Mouse (Mus musculus) v-Abl transformed pro-B cells (cell line): ENCODE measurements around the gene Gm42688.

Experiments used
- in situ Hi-C, 2 experiments: fragments of 400-800 bp; cut with MboI; formaldehyde crosslinking; loops; one replicate each; pipeline ENCODE4 v1.15.1; 2025; ENCODE audit not compliant: unreplicated experiment in 2 of 2

Gene Gm42688

DNA sequence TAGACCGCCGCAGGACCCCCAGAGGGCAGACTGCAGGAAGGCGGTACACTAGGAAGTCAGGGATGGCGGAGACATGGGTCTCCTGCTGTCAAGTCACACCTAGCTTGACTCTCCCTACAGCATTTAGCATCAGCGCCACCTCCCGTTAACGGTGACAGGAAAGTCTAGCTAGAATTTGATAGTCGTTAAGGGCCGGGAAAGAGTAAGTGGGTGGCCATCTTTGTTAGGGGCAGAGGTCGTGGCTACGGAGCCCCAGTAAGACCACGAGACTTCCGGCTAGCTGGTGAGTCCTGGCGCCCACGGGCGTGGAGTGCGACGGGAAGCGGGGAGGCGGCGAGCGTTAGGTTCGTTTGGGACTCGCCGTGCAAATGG lies at the start of gene Gm42688, which contains the start of gene Ccdc142:
TSS of gene Gm42688 (plus strand) at position 302 of the 372 bp plus-strand sequence.
TSS of gene Ccdc142 (plus strand) at position 286 of the 372 bp plus-strand sequence.
- in situ Hi-C loops = loop anchor here (5.0 to 10.0 kb wide), 6 partner anchors 53 to 403 kb away; partner anchors contain the start of genes 1700003E16Rik (in 1 of the 2), Dguok (in 1 of the 2), Mob1a (in 1 of the 2) and Mthfd2 (in 1 of the 2)

- in situ Hi-C loops = loop anchor here in 1 of 2 experiments (5.0 kb wide), 1 partner anchor 51 kb away; no protein-coding TSS in a partner anchor
Measured at GRCm38 (mm10) chr6:83053136-83053960, 48.1 kb upstream of the Gm42688 start.

GRCm38 (mm10) chr6:83054074-83054851 lies 47.2 kb upstream of the Gm42688 start, which contains the start of gene Aup1:
TSS of gene Aup1 (plus strand) at chr6:83054521.
- in situ Hi-C loops = loop anchor here in 1 of 2 experiments (5.0 kb wide), 1 partner anchor 52 kb away; no protein-coding TSS in a partner anchor

DNA sequence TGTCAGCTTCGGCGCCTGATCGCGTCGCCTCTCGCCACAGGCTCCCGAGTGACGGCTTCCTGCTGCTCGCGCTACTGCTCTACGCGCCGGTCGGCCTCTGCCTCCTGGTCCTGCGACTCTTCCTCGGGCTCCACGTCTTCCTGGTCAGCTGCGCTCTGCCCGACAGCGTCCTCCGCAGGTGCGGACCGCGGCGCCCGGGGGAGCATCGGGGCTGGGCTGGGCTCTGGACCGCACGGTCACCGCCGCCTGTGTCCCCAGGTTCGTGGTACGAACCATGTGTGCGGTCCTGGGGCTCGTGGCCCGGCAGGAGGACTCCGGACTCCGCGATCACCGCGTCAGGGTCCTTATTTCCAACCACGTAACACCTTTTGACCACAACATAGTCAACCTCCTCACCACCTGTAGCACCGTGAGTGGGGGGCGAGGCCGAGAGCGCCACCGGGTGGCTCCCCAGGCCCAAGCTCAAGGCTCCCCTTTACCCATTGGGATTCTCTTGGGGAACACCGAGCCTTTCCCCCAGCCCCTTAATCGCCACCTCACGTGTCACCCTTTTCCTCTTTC lies 46.5 kb upstream of the Gm42688 start, which contains the start of gene Htra2:
TSS of gene Htra2 (minus strand) at position 403 of the 561 bp plus-strand sequence.
- in situ Hi-C loops = loop anchor here (5.0 kb wide), 2 partner anchors 53 to 58 kb away; no protein-coding TSS in a partner anchor

DNA sequence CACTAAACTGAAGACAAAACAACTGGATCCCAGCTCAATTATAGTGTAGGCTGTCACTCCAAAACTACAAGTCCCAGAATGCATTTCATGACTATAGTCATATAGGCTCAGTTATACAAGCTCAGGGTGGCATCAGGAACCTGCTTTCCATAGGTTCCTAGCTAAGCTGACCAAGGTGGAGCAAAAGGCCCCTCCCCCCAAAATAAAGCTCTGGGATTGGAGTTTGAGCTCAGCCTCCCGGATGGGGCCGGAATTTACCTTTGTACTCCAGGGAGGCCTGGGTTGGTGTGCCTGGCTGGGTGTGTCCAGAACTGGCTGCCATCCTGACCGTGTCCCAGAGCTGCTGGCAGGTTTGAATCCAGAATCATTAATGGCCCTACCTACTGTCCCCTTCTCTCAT lies 43.6 kb upstream of the Gm42688 start, which contains the start of gene Dqx1:
TSS of gene Dqx1 (plus strand) at position 55 of the 400 bp plus-strand sequence.
- in situ Hi-C loops = loop anchor here in 1 of 2 experiments (5.0 kb wide), 1 partner anchor 60 kb away; no protein-coding TSS in a partner anchor

- in situ Hi-C loops = loop anchor here in 1 of 2 experiments (5.0 kb wide), 1 partner anchor 61 kb away; no protein-coding TSS in a partner anchor
Measured at GRCm38 (mm10) chr6:83058725-83059124, 42.7 kb upstream of the Gm42688 start.

DNA sequence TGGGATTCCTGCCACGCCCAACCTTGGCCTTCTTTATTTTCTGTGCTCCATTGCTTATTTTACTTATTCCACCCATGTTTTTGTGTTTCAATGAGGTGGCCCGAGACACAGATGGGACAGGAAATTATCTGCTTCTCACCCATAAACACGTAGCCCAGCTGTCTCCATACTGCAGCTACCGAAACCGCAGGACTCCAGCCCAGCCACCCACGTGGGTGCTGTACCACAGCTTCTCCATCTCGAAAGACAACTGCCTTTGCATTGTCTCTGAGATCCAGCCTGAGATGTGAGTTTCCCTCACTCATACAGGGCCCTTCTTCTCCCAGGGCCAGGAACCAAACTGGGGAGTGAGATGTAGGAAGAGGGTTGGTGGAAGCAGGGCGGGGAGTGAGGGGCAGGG lies 35.4 kb upstream of the Gm42688 start:
- in situ Hi-C loops = no loop called here

DNA sequence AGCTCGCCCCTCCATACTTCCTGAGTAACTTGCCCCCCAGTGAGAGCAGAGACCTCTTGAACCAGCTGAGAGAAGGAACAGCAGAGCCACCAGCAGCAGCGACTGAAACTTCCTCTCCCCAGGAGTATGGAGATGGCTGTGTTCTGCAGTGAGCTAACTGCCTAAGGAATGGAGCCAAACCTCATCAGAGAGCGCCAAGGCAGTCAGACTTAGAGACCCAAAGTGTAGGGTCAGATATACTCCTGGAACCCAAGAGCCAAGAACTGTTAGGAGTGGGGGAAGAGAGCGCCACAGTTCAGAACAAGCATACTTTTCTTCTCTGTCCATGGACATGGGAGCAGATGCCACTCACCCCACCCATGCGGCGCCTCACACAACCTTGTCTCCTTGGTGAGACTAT lies 35.0 kb upstream of the Gm42688 start:
- in situ Hi-C loops = no loop called here

GRCm38 (mm10) chr6:83068221-83068620 lies 33.2 kb upstream of the Gm42688 start:
- in situ Hi-C loops = no loop called here

DNA sequence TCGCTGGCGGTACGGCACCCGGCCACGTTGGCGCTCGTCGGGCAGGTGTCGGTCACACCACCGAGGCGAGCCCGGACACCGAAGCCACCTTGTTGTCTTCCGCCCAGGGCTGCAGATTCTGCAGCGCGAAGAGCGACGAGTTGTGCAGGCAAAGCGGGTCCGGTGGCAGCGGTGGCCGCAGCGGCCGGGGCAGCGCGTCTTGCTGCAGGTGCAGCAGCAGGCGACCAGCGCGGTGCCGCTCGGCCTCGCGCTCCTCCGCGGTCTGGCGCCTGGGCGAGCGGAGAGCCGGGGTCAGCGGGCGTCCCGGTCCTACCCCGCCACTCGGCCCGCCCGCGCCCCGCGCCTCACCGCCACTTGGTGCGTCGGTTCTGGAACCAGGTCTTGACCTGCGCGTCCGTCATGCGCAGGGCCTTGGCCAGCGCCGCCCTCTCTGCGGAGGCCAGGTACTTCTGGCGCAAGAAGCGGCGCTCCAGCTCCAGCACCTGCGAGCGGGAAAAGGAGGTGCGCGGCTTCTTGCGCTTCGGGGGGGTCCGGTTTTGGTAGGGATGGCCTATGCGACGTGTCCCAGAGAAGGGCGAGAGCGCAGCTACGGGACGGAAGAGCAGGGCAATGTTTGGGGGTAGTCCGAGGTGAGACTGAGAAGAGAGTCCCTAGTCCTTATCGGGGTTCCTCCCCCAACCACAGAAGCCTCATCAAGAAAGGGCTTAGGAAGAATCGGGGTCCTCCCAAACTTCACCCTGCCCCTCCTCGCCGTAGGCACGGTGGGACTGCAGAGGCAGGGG lies 32.5 kb upstream of the Gm42688 start:
- in situ Hi-C loops = no loop called here

DNA sequence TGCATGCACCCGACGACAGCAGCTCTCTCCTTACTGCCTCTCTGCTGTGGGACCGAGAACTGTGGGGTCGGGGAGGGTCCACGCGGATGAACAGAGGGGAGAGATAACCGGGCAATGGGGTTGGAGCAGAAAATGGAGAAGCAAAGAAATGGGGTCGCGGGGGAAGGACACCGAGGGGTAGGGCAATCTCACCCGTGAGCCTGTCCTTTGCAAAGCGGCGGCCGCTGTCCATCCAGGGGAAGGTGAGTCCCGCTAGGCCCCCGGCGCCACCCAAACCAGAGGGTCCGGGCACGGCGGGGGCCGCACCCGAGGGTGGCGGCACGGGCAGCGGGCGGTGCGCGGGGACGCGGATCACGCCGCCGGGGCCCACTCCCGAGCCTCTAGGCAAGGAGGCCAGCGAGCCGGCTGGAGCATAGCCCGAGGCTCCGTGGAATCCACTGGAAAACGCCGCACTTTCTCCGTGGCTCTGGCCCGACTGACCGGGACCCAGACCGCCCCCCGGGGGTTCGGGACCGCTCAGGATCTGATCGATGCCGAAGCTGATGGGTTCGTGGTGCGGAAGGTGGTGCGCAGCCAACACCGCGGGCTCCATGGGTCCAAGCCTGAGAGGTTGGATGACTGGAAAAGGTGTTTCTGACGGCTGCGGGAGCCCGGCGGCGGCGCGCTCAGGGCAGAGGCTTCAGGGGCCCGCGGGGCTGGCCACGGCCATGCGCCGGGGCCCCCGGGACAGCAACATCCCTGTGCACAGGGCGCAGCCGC lies 31.8 kb upstream of the Gm42688 start:
- in situ Hi-C loops = no loop called here

DNA sequence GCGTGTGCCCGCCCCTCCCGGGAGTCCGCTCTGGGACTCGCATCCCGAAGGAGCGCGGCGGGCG lies 31.3 kb upstream of the Gm42688 start, which contains the start of gene Tlx2:
TSS of gene Tlx2 (minus strand) at position 47 of the 64 bp plus-strand sequence.
- in situ Hi-C loops = no loop called here

DNA sequence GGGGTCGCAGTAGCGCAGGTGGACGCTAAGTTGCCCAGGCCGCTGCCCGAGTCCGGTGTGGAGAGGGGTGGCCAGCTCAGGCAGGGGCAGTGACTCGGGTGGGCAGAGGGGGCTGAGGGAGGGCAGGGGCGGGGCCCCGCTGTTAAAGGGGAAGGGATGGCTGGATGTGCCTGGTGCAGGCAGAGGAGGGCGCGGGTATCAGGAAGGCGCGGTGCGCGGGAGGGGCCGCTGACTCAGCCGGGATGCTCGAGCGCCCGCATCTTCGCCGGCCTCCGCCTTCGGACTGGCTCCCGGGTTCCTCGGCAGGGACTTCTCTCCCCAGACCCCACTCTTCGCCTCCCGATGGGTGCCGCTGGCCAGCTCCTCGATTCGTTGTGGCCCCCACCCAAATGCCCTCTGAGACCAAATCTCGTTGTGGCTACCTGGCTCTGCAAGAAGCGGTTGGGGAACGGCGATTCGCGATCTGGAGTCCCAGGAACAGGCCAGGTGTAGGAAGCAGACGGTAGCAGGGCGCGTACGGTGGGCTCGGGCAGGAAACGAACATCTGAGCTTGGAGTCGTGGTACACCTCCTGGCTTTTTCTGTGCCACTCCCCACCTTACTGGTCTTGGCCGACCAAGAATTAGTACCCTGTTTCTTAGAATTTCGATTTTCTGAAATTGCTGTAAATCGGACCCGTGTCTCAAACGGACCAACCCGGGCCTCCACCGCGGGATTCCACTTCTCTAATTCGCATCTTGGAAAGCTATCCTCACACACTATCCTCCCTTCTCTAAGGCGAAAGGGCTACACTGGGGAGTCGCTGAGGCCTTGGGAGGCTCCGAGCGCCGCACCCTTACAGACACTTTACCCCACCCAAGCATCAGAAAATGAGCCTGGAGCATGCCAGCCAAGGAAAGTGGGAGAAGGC lies 30.9 kb upstream of the Gm42688 start:
- in situ Hi-C loops = no loop called here

DNA sequence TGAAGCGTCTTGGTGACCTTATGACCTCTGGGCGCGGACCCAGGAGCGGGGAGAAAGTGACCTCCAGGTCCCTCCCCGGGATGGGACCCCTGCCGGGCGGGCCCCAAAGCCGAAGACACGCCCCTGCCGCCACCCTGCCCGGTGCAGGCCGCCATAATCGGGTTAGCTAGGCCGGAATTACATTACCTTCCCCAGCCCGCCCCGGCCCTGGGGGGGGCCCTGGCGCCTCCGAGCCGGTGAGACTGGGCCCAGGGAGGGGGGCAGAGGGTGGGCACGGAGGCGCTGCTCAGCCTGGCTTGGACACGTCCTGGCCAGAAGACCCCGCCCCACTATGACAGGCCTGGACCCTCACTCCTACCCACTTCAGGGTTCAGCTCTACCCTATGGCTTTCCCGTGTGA lies 30.2 kb upstream of the Gm42688 start:
- in situ Hi-C loops = no loop called here

DNA sequence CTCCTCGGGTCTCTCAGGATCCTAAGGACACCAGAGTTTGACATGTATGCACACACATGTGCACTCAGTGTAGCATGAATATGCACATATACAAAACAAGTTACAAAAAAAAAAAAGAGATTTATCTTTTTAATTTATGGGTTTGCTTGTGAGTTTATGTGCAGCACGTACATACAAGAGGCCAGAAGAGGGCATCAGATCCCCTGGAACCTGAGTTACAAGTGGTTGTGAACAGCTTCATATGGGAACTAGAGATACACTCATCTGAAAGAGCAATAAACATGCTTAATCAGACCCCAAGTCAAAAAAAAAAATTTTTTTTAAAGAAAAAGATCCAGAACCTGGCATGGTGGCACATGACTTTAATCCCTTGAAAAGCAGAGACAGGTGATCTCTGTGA lies 26.4 kb upstream of the Gm42688 start:
- in situ Hi-C loops = loop anchor here in 1 of 2 experiments (5.0 to 25.0 kb wide), 2 partner anchors 78 to 1113 kb away; partner anchors contain the start of gene Mrpl19

- in situ Hi-C loops = loop anchor here in 1 of 2 experiments (5.0 to 25.0 kb wide), 2 partner anchors 80 to 1115 kb away; partner anchors contain the start of gene Mrpl19
Measured at GRCm38 (mm10) chr6:83077630-83078323, 23.6 kb upstream of the Gm42688 start, which contains the start of gene Pcgf1. TSS of gene Pcgf1 (plus strand) at chr6:83077869.

- in situ Hi-C loops = loop anchor here in 1 of 2 experiments (5.0 to 25.0 kb wide), 2 partner anchors 81 to 1116 kb away; partner anchors contain the start of gene Mrpl19
Measured at GRCm38 (mm10) chr6:83078324-83078858, 23.0 kb upstream of the Gm42688 start.
